Mouse (Mus musculus) thymus, postnatal 25 days (tissue): ENCODE data around the gene Hoxa13.

ENCODE experiments used
- DNase-seq: peaks from one replicate; pipeline ENCODE4 v3.0.0; 2022

Gene Hoxa13

DNA sequence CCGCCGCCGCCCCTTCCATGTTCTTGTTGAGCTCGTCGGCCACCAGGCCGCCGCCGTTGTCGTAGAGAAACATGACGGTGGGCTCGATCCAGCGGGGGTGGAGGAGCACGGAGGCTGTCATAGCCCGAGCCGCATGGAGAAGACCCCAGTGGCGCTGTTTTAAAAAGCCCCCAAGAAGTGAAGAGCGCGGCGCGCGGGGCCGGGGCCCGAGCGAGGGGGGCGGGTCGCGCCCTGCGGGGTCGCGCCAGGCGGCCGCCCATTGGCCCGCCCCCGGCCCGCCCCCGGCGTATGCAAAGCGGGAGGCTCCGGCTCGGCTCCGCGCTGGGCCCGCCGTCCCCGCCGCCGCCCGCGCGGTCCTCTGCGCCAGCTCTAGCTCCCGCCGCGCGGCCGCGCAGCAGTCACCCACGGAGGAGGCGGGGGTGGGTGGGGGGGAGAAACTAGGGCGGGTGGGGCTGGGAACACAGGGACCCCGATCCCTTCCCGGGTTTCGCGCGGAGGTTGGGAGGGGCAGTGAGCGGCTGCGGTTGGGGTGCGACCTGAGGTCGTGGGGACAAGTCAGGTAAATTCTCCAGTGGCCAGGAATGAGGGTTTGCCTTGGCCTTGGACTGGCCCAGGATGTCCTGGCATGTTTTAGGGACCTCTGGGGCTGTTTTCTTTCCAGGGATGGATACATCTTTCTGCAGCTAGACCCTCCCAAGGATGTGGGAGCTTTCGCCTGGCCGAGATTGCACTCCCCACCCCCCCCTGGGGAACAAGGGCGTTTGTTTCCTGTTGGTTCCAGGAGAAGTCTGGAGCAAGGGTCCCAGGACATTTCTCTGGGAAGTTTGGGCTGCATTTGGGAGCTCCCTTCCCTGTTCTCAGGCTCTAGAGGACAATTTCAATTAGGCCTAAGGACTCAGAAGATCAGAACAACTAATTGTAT, at the start of gene Hoxa13:
Gene Hoxa13, minus strand, starts transcription at position 227 of the 922 bp plus-strand sequence.
- DNase-seq, result peak; percentile 65

GRCm38 (mm10) chr6:52310366-52310765, 49.7 kb upstream of the Hoxa13 start:
- no peak for DNase-seq

- DNase-seq, result no peak
Observed at GRCm38 (mm10) chr6:52309766-52310165, 49.1 kb upstream of the Hoxa13 start.

- peak; percentile 74 for DNase-seq
Observed at GRCm38 (mm10) chr6:52305877-52306389, 45.3 kb upstream of the Hoxa13 start.

DNA sequence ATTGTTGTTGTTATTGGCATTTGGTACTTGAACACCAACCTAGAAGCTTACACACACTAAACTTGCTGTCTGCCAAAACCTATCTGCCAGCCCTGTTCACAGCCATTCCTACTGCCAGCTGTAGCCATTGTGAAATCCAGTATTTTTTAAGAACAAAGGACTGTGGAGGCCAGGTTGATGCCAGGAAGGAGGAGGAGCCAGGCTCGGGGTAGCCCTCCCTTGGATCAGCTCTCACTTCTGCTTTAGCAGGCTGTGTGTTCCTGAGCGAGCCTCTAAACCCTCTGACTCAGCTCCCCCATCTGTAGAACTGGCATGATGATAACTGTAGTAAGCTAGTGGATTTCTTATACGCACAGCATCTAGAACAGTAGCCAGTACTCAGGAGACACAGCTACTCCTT, 42.7 kb upstream of the Hoxa13 start:
- no peak for DNase-seq

DNA sequence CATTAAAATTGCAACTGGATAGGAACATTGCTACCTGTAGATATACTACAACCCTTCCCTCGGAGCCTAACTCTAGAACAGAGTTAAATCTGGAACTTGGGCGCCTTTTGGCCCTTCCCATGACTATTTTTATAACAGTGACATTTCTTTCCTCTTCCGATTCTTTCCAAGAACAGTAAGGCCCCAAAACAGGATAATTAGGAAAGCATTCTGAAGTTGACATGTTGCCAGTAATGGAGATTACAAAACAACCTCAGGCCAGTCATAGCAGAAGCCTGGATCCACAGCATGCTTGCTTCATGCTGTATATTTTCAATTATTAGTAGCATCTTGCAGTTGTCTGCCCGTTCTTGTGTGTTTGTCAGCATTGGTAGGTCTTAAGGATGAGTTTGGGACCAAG, 40.1 kb upstream of the Hoxa13 start:
- DNase-seq, result no peak

- DNase-seq, result no peak
Observed at GRCm38 (mm10) chr6:52298511-52298910, 37.8 kb upstream of the Hoxa13 start.

GRCm38 (mm10) chr6:52294616-52295015, 33.9 kb upstream of the Hoxa13 start:
- no peak for DNase-seq

DNA sequence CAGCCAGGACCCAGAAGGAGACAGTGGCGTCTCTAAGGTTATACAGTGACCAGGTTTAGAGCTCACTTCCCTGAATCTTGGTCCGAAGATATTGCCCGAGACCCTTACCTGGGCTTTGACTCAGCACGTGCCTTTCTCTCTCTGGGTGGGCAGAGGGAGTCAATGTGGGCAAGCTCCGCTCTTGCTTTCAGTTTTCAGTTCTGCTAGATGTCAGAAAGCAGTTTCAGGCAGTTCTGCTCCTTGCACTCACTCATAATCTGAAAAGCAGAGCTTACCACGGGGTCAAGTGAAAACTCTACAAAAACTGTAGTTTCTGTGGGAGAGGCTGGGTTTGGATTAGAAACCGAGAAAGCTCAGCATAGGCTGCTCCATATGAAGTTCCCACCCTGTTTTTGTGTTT, 31.6 kb upstream of the Hoxa13 start:
- no peak for DNase-seq

DNA sequence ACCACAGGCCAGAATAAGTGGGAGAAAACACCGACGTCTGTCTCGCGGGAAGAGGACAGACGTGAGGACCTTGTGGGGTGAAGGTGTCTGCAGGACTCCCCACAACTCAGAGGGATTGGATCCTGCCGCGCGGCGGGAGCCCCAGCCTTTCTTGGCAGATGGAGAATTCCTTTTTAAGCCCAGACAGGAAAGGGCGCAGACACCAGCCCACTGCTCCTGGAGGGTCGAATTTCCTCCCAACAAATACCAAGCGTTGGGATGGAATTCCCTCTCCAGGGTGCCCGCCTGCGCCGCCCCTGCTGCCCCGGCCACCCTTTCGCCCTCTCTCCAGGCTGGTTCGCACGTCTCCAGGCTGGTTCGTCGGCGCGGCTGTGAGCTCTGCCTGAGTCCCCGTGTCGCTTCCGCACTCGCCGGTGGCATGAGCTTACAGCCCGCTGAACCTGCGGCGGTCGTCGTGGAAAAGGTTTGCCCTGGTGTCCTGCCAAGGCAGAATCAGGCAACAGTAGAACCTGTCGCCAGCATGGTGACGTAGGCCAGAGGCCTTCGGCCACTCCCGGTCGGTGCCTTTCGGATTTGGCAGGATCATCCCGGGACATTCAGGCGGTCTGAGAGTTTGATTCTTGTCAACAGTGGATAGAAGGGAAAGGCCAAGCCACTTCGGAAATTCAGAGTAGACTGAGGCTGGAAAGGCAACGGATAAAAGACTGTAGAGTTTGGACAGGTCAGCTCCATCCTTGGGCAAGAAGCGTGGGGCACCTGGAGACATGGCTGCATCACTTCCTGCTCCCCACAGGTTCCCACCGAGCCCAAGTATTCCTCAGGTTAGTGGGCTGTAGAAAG, 30.6 kb upstream of the Hoxa13 start:
- DNase-seq, result no peak

DNA sequence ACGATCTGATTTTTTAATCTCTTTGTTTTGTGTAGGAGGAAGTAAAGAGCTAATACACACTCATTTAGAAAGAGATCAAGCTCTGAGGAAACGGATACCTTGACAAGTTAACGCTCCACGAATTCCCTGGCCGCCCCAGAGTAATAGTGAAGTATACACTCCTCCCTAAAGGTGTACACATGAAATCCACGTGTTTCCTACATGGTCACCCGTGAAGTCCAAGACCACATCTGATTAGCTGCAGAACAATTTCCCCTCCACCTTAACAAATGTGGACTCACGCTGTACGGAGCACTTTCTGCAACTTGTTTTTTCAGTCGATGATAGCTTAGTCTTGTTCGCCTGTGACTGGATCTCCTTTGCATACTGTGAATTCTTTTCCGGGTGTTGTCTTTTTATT, 29.5 kb upstream of the Hoxa13 start:
- no peak for DNase-seq

DNA sequence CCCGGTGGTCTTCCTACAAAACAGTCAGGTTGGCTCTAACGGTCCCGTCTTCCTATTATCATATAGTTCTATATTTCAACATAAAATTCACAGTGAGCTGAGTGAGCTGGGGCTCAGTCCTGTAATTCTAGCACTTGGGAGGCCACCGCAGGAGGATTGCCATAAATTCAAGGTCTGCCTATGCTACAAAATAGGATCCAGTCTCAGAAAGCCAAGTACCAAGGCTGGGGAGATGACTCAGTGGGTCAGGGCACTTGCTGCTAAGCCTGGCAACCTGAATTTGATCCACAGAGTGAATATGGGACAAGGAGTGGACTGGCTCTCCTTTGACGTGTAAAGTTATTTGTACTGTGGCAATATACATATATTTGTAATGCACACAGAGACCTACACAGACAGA, 23.2 kb upstream of the Hoxa13 start:
- no peak for DNase-seq

- no peak for DNase-seq
Observed at GRCm38 (mm10) chr6:52281084-52281483, 20.4 kb upstream of the Hoxa13 start.

DNA sequence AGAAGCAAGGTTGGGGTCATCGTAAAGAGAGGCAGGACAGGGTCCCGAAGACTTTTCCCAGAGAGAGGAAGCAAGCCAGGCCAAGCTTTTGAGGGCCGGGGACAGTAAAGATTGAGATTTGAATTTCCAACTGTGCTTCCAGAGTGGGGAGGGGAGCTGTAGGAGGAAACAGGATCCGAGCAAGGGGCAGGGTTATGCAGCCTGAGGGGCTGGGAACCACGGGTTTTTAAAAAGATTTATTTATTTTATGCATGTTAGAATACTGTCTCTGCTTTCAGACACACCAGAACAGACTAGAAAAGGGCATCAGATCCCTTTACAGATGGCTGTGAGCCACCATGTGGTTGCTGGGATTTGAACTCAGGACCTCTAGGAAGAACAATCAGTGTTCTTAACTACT, 16.2 kb upstream of the Hoxa13 start:
- DNase-seq, result no peak

GRCm38 (mm10) chr6:52276382-52276781, 15.7 kb upstream of the Hoxa13 start:
- no peak for DNase-seq

DNA sequence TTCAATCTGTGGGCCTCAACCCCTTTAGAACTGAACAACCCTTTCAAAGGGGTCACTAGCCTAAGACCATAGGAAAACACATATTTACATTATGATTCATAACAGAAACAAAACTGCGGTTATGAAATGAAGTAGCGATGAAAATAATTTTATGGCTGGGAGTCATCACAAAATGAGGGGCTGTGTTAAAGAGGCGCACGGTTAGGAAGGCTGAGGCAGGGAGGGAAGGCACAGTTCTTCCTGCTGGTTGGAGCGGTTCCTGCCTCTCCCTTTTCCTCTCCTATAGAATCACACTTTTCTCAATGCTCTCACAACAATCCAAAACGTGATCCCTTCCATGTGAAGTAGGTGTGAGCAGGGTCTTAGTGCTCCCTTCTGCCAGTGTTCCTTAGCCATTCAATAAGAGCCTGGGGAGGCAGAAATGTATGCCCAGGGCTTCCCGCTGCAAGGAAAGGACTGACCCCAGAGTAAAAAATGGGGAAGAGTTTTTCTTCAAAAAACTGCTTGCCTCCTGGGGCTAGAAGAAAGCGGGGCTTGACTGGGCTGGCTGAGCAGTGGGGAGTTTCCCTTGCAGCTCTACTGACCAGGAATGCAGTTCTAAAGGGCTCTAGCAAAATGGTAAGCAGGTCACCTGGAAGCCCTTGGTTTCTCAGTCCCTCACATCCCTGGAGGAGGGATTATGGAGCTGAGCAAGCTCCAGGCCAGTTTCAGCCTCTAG, 15.0 kb upstream of the Hoxa13 start:
- DNase-seq, result no peak

DNA sequence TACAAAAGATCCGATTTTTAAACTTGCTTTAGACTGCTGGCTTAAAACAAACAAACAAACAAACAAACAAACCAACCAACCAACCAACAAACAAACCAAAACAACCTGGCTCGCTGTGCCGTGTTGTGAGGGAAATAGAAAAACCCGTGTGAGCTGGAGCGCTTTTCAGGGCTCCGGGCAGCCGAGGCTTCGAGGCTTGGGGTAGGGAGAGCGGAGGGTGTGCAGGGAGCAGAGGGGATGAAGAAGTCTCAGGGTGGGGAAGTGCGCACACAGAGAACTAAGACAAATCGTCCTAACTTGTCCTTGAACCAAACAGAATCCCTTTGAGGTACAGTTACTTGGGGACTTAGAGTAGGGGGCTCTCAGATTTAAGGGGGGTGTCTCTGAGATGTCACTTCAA, 13.9 kb upstream of the Hoxa13 start:
- no peak for DNase-seq

- DNase-seq, result no peak
Observed at GRCm38 (mm10) chr6:52273656-52274280, 13.1 kb upstream of the Hoxa13 start.

- no peak for DNase-seq
Observed at GRCm38 (mm10) chr6:52272766-52273655, 12.3 kb upstream of the Hoxa13 start.

- peak; percentile 57 for DNase-seq
Observed at GRCm38 (mm10) chr6:52270494-52271480, 10.1 kb upstream of the Hoxa13 start.
